Mouse (Mus musculus): ENCODE measurements around the gene Alg14. TPM values are rescaled to one million over a fixed set of nuclear protein-coding genes. Genes with fewer than 3 reads are reported as not detected.

The Alg14 gene
- polyA plus RNA-seq, 1 experiment = 18.2 TPM

GRCm38 (mm10) chr3:121261251-121261650, 30.3 kb upstream of the Alg14 start:
- H3K4me3 ChIP-seq (ENCODE audit: low read depth, low read length) = no peak overlapping the region
- H3K27me3 ChIP-seq (ENCODE audit: control insufficient read depth, insufficient read depth, low read length, poor library complexity, severe bottlenecking) = peaks cover 23% of the 10 kb centered on the region
- H3K27ac ChIP-seq (ENCODE audit: insufficient read depth, low read length) = no peak overlapping the region
- H3K9ac ChIP-seq (ENCODE audit: low read depth, poor library complexity, severe bottlenecking) = no peak overlapping the region
- TF ChIP-seq EP300 (IDR thresholded peaks at IDR 0.05; ENCODE audit: insufficient read depth, low read depth, low read length) = no peak
- no peak for TF ChIP-seq POLR2A (IDR thresholded peaks at IDR 0.05; ENCODE audit: insufficient read depth, low read length)
- TF ChIP-seq CTCF (IDR thresholded peaks at IDR 0.05; ENCODE audit: low read depth, low read length) = no peak
- H3K4me1 ChIP-seq (ENCODE audit: control insufficient read depth, insufficient read depth, low read length) = no peaks in the 10 kb centered on the region
- no peaks in the 10 kb centered on the region; the same call in 1 of the 2 replicates for H3K9me3 ChIP-seq (replicated peaks; ENCODE audit: control insufficient read depth, insufficient read depth, low read length, poor library complexity, severe bottlenecking)
- no peaks in the 10 kb centered on the region for H3K36me3 ChIP-seq (ENCODE audit: control insufficient read depth, insufficient read depth, low read length, poor library complexity, severe bottlenecking)

- Histone ChIP-seq H3K4me3 (ENCODE audit: low read depth, low read length) (peak overlapping the region; percentile 66), H3K27ac (ENCODE audit: insufficient read depth, low read length) (no peak overlapping the region), H3K9ac (ENCODE audit: low read depth, poor library complexity, severe bottlenecking) (peak overlapping the region; percentile 77), H3K36me3 (ENCODE audit: control insufficient read depth, insufficient read depth, low read length, poor library complexity, severe bottlenecking) (no peaks in the 10 kb centered on the region), H3K9me3 (replicated peaks; ENCODE audit: control insufficient read depth, insufficient read depth, low read length, poor library complexity, severe bottlenecking) (no peaks in the 10 kb centered on the region; the same call in 1 of the 2 replicates), H3K27me3 (ENCODE audit: control insufficient read depth, insufficient read depth, low read length, poor library complexity, severe bottlenecking) (peaks cover 23% of the 10 kb centered on the region), H3K4me1 (ENCODE audit: control insufficient read depth, insufficient read depth, low read length) (no peaks in the 10 kb centered on the region)
- TF ChIP-seq CTCF (IDR thresholded peaks at IDR 0.05; ENCODE audit: low read depth, low read length) (no peak), EP300 (IDR thresholded peaks at IDR 0.05; ENCODE audit: insufficient read depth, low read depth, low read length) (no peak), POLR2A (IDR thresholded peaks at IDR 0.05; ENCODE audit: insufficient read depth, low read length) (no peak)
Observed at GRCm38 (mm10) chr3:121261939-121262520, 29.5 kb upstream of the Alg14 start.

GRCm38 (mm10) chr3:121262521-121263204, 28.9 kb upstream of the Alg14 start:
- Histone ChIP-seq H3K9me3 (replicated peaks; ENCODE audit: control insufficient read depth, insufficient read depth, low read length, poor library complexity, severe bottlenecking) (no peaks in the 10 kb centered on the region; the same call in 1 of the 2 replicates), H3K27ac (ENCODE audit: insufficient read depth, low read length) (no peak overlapping the region), H3K27me3 (ENCODE audit: control insufficient read depth, insufficient read depth, low read length, poor library complexity, severe bottlenecking) (peaks cover 23% of the 10 kb centered on the region), H3K4me1 (ENCODE audit: control insufficient read depth, insufficient read depth, low read length) (no peaks in the 10 kb centered on the region), H3K36me3 (ENCODE audit: control insufficient read depth, insufficient read depth, low read length, poor library complexity, severe bottlenecking) (no peaks in the 10 kb centered on the region), H3K9ac (ENCODE audit: low read depth, poor library complexity, severe bottlenecking) (peak overlapping the region; percentile 77), H3K4me3 (ENCODE audit: low read depth, low read length) (peak overlapping the region; percentile 66)
- TF ChIP-seq CTCF (IDR thresholded peaks at IDR 0.05; ENCODE audit: low read depth, low read length) (no peak), POLR2A (IDR thresholded peaks at IDR 0.05; ENCODE audit: insufficient read depth, low read length) (no peak), EP300 (IDR thresholded peaks at IDR 0.05; ENCODE audit: insufficient read depth, low read depth, low read length) (no peak)

- no peaks in the 10 kb centered on the region; the same call in 1 of the 2 replicates for H3K9me3 ChIP-seq (replicated peaks; ENCODE audit: control insufficient read depth, insufficient read depth, low read length, poor library complexity, severe bottlenecking)
- peak overlapping the region; percentile 77 for H3K9ac ChIP-seq (ENCODE audit: low read depth, poor library complexity, severe bottlenecking)
- TF ChIP-seq CTCF (IDR thresholded peaks at IDR 0.05; ENCODE audit: low read depth, low read length) (no peak), EP300 (IDR thresholded peaks at IDR 0.05; ENCODE audit: insufficient read depth, low read depth, low read length) (no peak), POLR2A (IDR thresholded peaks at IDR 0.05; ENCODE audit: insufficient read depth, low read length) (no peak)
- H3K27ac ChIP-seq (ENCODE audit: insufficient read depth, low read length) = no peak overlapping the region
- H3K36me3 ChIP-seq (ENCODE audit: control insufficient read depth, insufficient read depth, low read length, poor library complexity, severe bottlenecking) = no peaks in the 10 kb centered on the region
- peaks cover 24% of the 10 kb centered on the region for H3K27me3 ChIP-seq (ENCODE audit: control insufficient read depth, insufficient read depth, low read length, poor library complexity, severe bottlenecking)
- H3K4me1 ChIP-seq (ENCODE audit: control insufficient read depth, insufficient read depth, low read length) = no peaks in the 10 kb centered on the region
- H3K4me3 ChIP-seq (ENCODE audit: low read depth, low read length) = peak overlapping the region; percentile 66
Observed at GRCm38 (mm10) chr3:121263205-121263548, 28.4 kb upstream of the Alg14 start.

- no peak overlapping the region for H3K4me3 ChIP-seq (ENCODE audit: low read depth, low read length)
- H3K27ac ChIP-seq (ENCODE audit: insufficient read depth, low read length) = no peak overlapping the region
- no peaks in the 10 kb centered on the region; the same call in 1 of the 2 replicates for H3K9me3 ChIP-seq (replicated peaks; ENCODE audit: control insufficient read depth, insufficient read depth, low read length, poor library complexity, severe bottlenecking)
- no peaks in the 10 kb centered on the region for H3K4me1 ChIP-seq (ENCODE audit: control insufficient read depth, insufficient read depth, low read length)
- TF ChIP-seq EP300 (IDR thresholded peaks at IDR 0.05; ENCODE audit: insufficient read depth, low read depth, low read length) = no peak
- no peak for TF ChIP-seq POLR2A (IDR thresholded peaks at IDR 0.05; ENCODE audit: insufficient read depth, low read length)
- no peak for TF ChIP-seq CTCF (IDR thresholded peaks at IDR 0.05; ENCODE audit: low read depth, low read length)
- no peaks in the 10 kb centered on the region for H3K36me3 ChIP-seq (ENCODE audit: control insufficient read depth, insufficient read depth, low read length, poor library complexity, severe bottlenecking)
- peaks cover 24% of the 10 kb centered on the region for H3K27me3 ChIP-seq (ENCODE audit: control insufficient read depth, insufficient read depth, low read length, poor library complexity, severe bottlenecking)
- H3K9ac ChIP-seq (ENCODE audit: low read depth, poor library complexity, severe bottlenecking) = no peak overlapping the region
Observed at GRCm38 (mm10) chr3:121264242-121264641, 27.3 kb upstream of the Alg14 start.

- no peak overlapping the region for H3K27ac ChIP-seq (ENCODE audit: insufficient read depth, low read length)
- no peaks in the 10 kb centered on the region for H3K36me3 ChIP-seq (ENCODE audit: control insufficient read depth, insufficient read depth, low read length, poor library complexity, severe bottlenecking)
- no peaks in the 10 kb centered on the region; the same call in 1 of the 2 replicates for H3K9me3 ChIP-seq (replicated peaks; ENCODE audit: control insufficient read depth, insufficient read depth, low read length, poor library complexity, severe bottlenecking)
- no peaks in the 10 kb centered on the region for H3K4me1 ChIP-seq (ENCODE audit: control insufficient read depth, insufficient read depth, low read length)
- TF ChIP-seq EP300 (IDR thresholded peaks at IDR 0.05; ENCODE audit: insufficient read depth, low read depth, low read length) = no peak
- no peak for TF ChIP-seq CTCF (IDR thresholded peaks at IDR 0.05; ENCODE audit: low read depth, low read length)
- TF ChIP-seq POLR2A (IDR thresholded peaks at IDR 0.05; ENCODE audit: insufficient read depth, low read length) = no peak
- no peak overlapping the region for H3K4me3 ChIP-seq (ENCODE audit: low read depth, low read length)
- H3K27me3 ChIP-seq (ENCODE audit: control insufficient read depth, insufficient read depth, low read length, poor library complexity, severe bottlenecking) = peaks cover 16% of the 10 kb centered on the region
- no peak overlapping the region for H3K9ac ChIP-seq (ENCODE audit: low read depth, poor library complexity, severe bottlenecking)
Observed at GRCm38 (mm10) chr3:121267283-121267682, 24.3 kb upstream of the Alg14 start.
